Mouse (Mus musculus) ES-Bruce4 (cell line): ENCODE measurements at regions not wholly inside any gene's neighbourhood (a gene's known extent, or its start where the extent isn't known, plus 50 kb on each side); places are given as distances from the start of the nearest gene placed in this dataset.

Experiments
- H3K27ac ChIP-seq: 2 replicates; pipeline ENCODE4 v1.5.1; 2012; ENCODE audit warnings: low read length, inconsistent platforms; ENCODE audit not compliant: insufficient read depth
- H3K27me3 ChIP-seq: 2 replicates; pipeline ENCODE4 v1.6.1; 2012; ENCODE audit warnings: mild to moderate bottlenecking, low read length, inconsistent platforms; ENCODE audit not compliant: control insufficient read depth, poor library complexity, insufficient read depth, severe bottlenecking
- H3K36me3 ChIP-seq: 2 replicates; pipeline ENCODE4 v1.6.1; 2012; ENCODE audit warnings: inconsistent platforms, mild to moderate bottlenecking, low read length, moderate library complexity; ENCODE audit not compliant: control insufficient read depth, poor library complexity, insufficient read depth, severe bottlenecking
- H3K4me1 ChIP-seq: one replicate; pipeline ENCODE4 v1.8.1; 2011; ENCODE audit warnings: low read length; ENCODE audit not compliant: control insufficient read depth, insufficient read depth
- H3K4me3 ChIP-seq: 2 replicates; pipeline ENCODE4 v1.5.1; 2011; ENCODE audit warnings: low read depth, mild to moderate bottlenecking, low read length
- H3K9ac ChIP-seq: 2 replicates; pipeline ENCODE4 v1.6.1; 2012; ENCODE audit warnings: low read depth, mild to moderate bottlenecking, inconsistent platforms; ENCODE audit not compliant: poor library complexity, severe bottlenecking
- H3K9me3 ChIP-seq: replicated peaks from 2 replicates; pipeline ENCODE4 v1.6.1; 2012; ENCODE audit warnings: mild to moderate bottlenecking, low read length, inconsistent platforms; ENCODE audit not compliant: control insufficient read depth, poor library complexity, insufficient read depth, severe bottlenecking
- CTCF ChIP-seq: IDR thresholded peaks from one replicate; pipeline ENCODE4 v1.8.1; 2011; ENCODE audit warnings: low read depth, low read length
- EP300 ChIP-seq: IDR thresholded peaks from 2 replicates; pipeline ENCODE4 v1.6.1; 2011; ENCODE audit warnings: low read depth, low read length; ENCODE audit not compliant: insufficient read depth
- POLR2A ChIP-seq: IDR thresholded peaks from one replicate; pipeline ENCODE4 v1.8.1; 2011; ENCODE audit warnings: low read length; ENCODE audit not compliant: insufficient read depth

GRCm38 (mm10) chr9:116373396-116373795, 198.2 kb upstream of the Tgfbr2 start:
- Histone ChIP-seq H3K36me3 (no peaks in the 10 kb centered on the region), H3K9ac (no peak overlapping the region), H3K9me3 (no peaks in the 10 kb centered on the region), H3K27me3 (no peaks in the 10 kb centered on the region), H3K27ac (no peak overlapping the region), H3K4me3 (no peak overlapping the region), H3K4me1 (no peaks in the 10 kb centered on the region)
- TF ChIP-seq CTCF (no peak), EP300 (no peak), POLR2A (no peak)

- Histone ChIP-seq H3K27me3 (no peaks in the 10 kb centered on the region), H3K36me3 (no peaks in the 10 kb centered on the region), H3K27ac (no peak overlapping the region), H3K4me1 (no peaks in the 10 kb centered on the region), H3K4me3 (no peak overlapping the region), H3K9ac (no peak overlapping the region), H3K9me3 (no peaks in the 10 kb centered on the region)
- TF ChIP-seq POLR2A (no peak), EP300 (no peak), CTCF (no peak)
Measured at GRCm38 (mm10) chr9:116369059-116369718, 194.0 kb upstream of the Tgfbr2 start.

- no peaks in the 10 kb centered on the region for H3K4me1 ChIP-seq
- no peak overlapping the region for H3K27ac ChIP-seq
- TF ChIP-seq POLR2A (no peak), EP300 (no peak), CTCF (no peak)
Measured at GRCm38 (mm10) chr9:116366713-116367112, 191.6 kb upstream of the Tgfbr2 start.

GRCm38 (mm10) chr9:116366193-116366592, 191.0 kb upstream of the Tgfbr2 start:
- no peaks in the 10 kb centered on the region for H3K36me3 ChIP-seq
- no peaks in the 10 kb centered on the region for H3K4me1 ChIP-seq
- no peaks in the 10 kb centered on the region for H3K9me3 ChIP-seq
- TF ChIP-seq EP300 (no peak), CTCF (no peak), POLR2A (no peak)
- H3K27me3 ChIP-seq = no peaks in the 10 kb centered on the region
- no peak overlapping the region for H3K9ac ChIP-seq
- no peak overlapping the region for H3K27ac ChIP-seq
- no peak overlapping the region for H3K4me3 ChIP-seq

More at GRCm38 (mm10) chr9:116366713-116367112, 191.6 kb upstream of the Tgfbr2 start:
- no peak overlapping the region for H3K9ac ChIP-seq
- no peak overlapping the region for H3K4me3 ChIP-seq
- H3K36me3 ChIP-seq = no peaks in the 10 kb centered on the region
- H3K27me3 ChIP-seq = no peaks in the 10 kb centered on the region
- H3K9me3 ChIP-seq = no peaks in the 10 kb centered on the region

- TF ChIP-seq CTCF (no peak), POLR2A (no peak), EP300 (no peak)
- H3K4me3 ChIP-seq = no peak overlapping the region
- H3K4me1 ChIP-seq = no peaks in the 10 kb centered on the region
- no peak overlapping the region for H3K27ac ChIP-seq
- no peak overlapping the region for H3K9ac ChIP-seq
- no peaks in the 10 kb centered on the region for H3K9me3 ChIP-seq
- no peaks in the 10 kb centered on the region for H3K36me3 ChIP-seq
- no peaks in the 10 kb centered on the region for H3K27me3 ChIP-seq
Measured at GRCm38 (mm10) chr9:116365701-116366100, 190.5 kb upstream of the Tgfbr2 start.

GRCm38 (mm10) chr9:116365016-116365685, 190.0 kb upstream of the Tgfbr2 start:
- no peaks in the 10 kb centered on the region for H3K27me3 ChIP-seq
- no peak overlapping the region for H3K9ac ChIP-seq
- H3K4me1 ChIP-seq = no peaks in the 10 kb centered on the region
- no peak overlapping the region for H3K27ac ChIP-seq
- no peaks in the 10 kb centered on the region for H3K9me3 ChIP-seq
- no peak overlapping the region for H3K4me3 ChIP-seq
- H3K36me3 ChIP-seq = no peaks in the 10 kb centered on the region
- TF ChIP-seq EP300 (no peak), POLR2A (no peak), CTCF (no peak)
